Mouse (Mus musculus) gastrocnemius, adult 2 months (tissue): ENCODE results near the gene Exosc3. TPM values are rescaled to one million over a fixed set of nuclear protein-coding genes. Genes with fewer than 3 reads are reported as not detected.
"Not testable (repeated sequence)": the region's sequence is repeated elsewhere in the genome, so short reads cannot be mapped to it uniquely, and the experiment has no call there.

Source experiments
- DNase-seq: peaks from one replicate; pipeline ENCODE4 v3.0.0; 2022
- H3K27ac ChIP-seq: fragments of 200-600 bp; 2 replicates; pipeline ENCODE4 v1.8.1; 2022; ENCODE audit warnings: mild to moderate bottlenecking
- H3K4me3 ChIP-seq: fragments of 200-600 bp; 2 replicates; pipeline ENCODE4 v1.8.1; 2022; ENCODE audit warnings: mild to moderate bottlenecking, moderate library complexity
- CTCF ChIP-seq: fragments of 200-600 bp; IDR thresholded peaks from 2 replicates; pipeline ENCODE4 v1.8.1; 2022; ENCODE audit warnings: antibody characterized with exemption, mild to moderate bottlenecking, moderate library complexity
- intact Hi-C: fragments of 180-260 bp; cut with DNase I; formaldehyde crosslinking; loops from one replicate; pipeline ENCODE4 v1.15.1; 2025
- long read RNA-seq, 2 experiments: library from polyadenylated mRNA; stranded (forward); transcript quantifications; one replicate each; pipeline ENCODE4 v2.0.0; 2021
- total RNA-seq, 2 experiments: library from RNA; stranded (reverse); gene quantifications; 2 replicates each; pipeline ENCODE4 v1.2.3; 2021

Exosc3 gene
- 10 to 100 TPM; 11.2 to 16.3 TPM for total RNA-seq
- long read RNA-seq, experiment 1, transcript Exosc3-201 (4 exons, 1,077 nt), result major isoform, 16 of 16 reads
- long read RNA-seq, experiment 1, partial matches to known transcripts, result 0 of 16 reads
- long read RNA-seq, experiment 1, other reads (novel, unspliced or antisense), result 0 of 16 reads
- long read RNA-seq, experiment 2, transcript Exosc3-201 (4 exons, 1,077 nt), result major isoform, 12 of 12 reads
- long read RNA-seq, experiment 2, partial matches to known transcripts, result 0 of 12 reads
- long read RNA-seq, experiment 2, other reads (novel, unspliced or antisense), result 0 of 12 reads

DNA sequence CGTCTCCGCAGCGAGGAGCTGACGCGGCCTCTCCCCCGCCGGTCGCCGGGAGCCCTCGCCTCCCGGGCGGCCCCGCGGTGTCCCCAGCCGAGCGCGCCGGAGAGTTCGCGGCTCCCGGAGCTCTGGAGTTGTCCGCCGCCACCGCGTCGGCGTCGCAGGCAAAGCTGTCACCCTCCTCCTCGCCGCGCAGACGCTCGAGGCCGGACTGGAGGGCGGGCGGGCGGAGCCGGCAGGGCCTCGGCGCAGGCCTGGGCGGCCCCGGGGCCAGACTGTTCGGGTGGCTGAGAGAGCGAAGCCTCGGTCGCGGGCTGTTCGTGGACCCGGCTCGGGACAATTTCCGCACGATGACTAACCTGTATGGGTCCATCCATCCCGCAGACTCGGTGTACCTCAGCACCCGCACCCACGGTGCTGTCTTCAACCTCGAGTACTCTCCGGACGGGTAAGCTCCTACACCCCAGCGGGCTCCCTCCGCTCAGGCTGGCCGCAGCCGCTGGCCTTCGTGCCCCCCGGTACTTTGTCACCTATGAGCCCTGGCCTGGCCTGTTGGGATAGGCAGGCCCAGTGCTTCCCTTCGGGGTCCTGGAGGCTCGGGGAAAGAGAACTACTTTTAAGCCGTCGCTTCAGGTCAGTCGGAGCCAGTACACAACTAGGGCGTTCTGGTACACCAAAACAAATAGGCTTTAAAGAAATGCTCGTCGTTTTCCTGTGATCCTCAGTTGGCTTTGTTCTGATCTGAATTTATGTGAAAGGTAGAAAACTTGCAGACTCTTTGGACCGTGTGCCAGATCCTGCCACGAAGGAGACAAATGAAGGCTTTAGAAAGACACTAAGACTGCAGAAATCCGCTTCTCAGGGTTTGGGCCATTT lies at the start of gene Exosc3:
TSS of gene Exosc3 (minus strand) at position 447 of the 870 bp plus-strand sequence.
- TF ChIP-seq CTCF, result no peak
- DNase-seq, result no peak
- H3K4me3 ChIP-seq, result peak within 1 kb of the TSS; percentile 89
- peak within 1 kb of the TSS; percentile 96 for H3K27ac ChIP-seq
- intact Hi-C loops, result loop anchor here (1.0 kb wide), 1 partner anchor 22 kb away; no protein-coding TSS in a partner anchor

- DNase-seq, result no peak
- intact Hi-C loops, result loop anchor here (5.0 kb wide), 1 partner anchor 35 kb away; no protein-coding TSS in a partner anchor
- H3K4me3 ChIP-seq, result no peak overlapping the region
- H3K27ac ChIP-seq, result no peak overlapping the region
- no peak for TF ChIP-seq CTCF
Measured at GRCm38 (mm10) chr4:45392099-45392498, 49.6 kb upstream of the Exosc3 start.

DNA sequence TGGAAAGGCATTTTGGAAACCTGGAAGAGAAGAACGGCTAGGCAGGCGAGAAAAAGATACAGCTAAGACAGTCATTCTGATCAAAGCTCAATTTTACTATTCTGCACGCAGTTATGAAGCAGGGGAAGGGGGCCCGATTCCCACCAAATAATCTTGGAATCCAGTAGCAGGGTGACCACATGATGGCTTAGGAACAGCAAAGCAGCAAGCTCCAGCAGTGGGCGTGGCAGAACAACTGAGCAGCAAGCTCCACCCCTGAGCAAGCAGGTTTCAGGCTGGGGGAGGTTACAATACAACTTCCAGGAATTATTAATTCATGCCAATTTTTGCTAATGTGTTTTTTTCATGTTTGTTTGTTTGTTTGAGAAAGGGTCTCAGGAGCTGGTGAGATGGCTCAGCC lies 44.8 kb upstream of the Exosc3 start:
- intact Hi-C loops, DNase-seq, H3K27ac ChIP-seq, H3K4me3 ChIP-seq: not testable (repeated sequence)

DNA sequence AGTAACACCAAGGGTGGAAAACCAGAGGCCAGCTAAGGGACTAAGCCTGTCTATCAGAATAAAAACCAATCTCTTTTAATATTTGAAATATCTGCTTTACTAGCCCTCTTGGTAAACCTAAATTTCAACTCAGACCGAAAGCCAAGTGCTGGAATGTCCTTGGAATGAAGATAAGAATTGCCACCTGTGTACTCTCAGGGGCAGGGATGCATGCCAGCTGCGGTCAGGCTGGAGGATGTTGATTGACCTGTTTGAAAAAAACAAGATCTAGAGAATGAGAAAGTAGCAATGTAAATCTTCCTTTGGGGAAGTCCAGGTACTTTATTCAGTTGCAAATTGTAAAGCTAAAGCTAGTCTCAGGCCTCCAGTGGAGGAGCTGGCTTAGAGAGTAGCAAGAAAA lies 39.6 kb upstream of the Exosc3 start:
- H3K4me3 ChIP-seq, intact Hi-C loops, DNase-seq, H3K27ac ChIP-seq: not testable (repeated sequence)

DNA sequence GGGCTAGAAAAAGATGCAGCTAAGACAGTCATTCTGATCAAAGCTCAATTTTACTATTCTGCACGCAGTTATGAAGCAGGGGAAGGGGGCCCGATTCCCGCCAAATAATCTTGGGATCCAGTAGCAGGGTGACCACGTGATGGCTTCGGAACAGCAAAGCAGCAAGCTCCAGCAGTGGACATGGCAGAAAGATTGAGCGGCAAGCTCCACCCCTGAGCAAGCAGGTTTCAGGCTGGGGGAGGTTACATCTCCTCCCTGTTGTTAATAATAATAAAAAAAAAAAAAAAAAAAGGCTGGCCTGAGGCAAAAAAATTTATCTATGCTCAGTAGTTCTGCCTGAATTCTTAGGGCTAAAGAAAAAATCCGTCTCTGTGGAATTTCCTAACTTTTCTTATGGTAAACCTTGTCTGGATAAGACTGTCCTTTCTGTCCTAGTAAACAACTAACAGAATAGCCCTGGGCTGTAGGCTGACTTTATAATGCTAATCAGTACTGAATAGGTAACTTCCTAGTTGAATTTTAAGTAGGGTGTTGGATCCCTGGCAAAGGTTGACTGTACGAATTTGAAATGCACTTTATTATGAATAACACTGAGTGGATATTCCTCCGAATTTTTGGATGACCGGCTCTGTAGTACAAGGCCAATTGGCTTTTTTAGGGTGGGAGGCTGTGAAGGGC lies 38.5 kb upstream of the Exosc3 start:
- H3K27ac ChIP-seq, intact Hi-C loops, DNase-seq, H3K4me3 ChIP-seq: not testable (repeated sequence)

GRCm38 (mm10) chr4:45376573-45376972 lies 34.0 kb upstream of the Exosc3 start:
- no peak for DNase-seq
- no peak overlapping the region for H3K27ac ChIP-seq

DNA sequence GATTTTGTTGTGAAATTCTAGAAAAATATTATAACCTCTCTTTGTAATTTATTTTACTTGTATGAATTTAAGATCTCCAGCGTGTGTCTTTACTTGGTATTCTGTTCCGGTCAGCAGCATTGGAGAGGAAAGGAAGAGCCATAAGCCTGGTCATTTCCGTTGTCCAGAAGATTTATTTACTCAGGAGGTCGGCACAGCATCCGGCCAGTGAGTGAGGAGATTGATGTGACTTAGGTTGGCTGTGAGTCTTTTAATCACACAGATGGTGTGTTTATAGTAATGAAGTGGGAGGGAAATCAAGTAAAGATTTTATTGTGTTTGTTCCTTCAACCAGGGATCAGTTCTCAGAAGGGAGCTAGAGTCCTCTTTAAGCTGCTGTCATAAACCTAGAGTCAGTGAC lies 32.3 kb upstream of the Exosc3 start:
- DNase-seq, result no peak
- intact Hi-C loops, result no loop called here
- H3K27ac ChIP-seq, result no peak overlapping the region
- TF ChIP-seq CTCF, result no peak
- H3K4me3 ChIP-seq, result no peak overlapping the region

More at GRCm38 (mm10) chr4:45376573-45376972, 34.0 kb upstream of the Exosc3 start:
- intact Hi-C loops, result no loop called here
- no peak overlapping the region for H3K4me3 ChIP-seq
- TF ChIP-seq CTCF, result no peak

DNA sequence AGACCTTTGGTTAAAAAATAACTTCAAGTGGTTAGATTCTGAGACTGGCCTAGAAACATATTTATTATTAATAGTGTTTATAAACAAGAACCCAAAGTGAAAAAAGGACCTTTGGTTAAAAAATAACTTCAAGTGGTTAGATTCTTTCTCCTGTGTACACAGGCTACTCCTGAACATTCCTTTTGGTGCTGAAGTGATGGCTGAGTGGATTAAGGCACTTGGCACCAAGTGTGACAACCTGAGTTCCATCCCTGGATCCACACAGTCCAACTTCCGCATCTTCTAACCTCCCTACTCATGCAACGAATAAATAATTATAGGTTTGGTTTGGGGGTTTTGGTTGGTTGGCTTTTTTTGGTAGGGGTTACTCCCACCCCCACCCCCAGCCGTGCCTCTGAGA lies 28.7 kb upstream of the Exosc3 start:
- Histone ChIP-seq H3K4me3 (no peak overlapping the region), H3K27ac (no peak overlapping the region)
- no peak for TF ChIP-seq CTCF
- no peak for DNase-seq
- intact Hi-C loops, result no loop called here

DNA sequence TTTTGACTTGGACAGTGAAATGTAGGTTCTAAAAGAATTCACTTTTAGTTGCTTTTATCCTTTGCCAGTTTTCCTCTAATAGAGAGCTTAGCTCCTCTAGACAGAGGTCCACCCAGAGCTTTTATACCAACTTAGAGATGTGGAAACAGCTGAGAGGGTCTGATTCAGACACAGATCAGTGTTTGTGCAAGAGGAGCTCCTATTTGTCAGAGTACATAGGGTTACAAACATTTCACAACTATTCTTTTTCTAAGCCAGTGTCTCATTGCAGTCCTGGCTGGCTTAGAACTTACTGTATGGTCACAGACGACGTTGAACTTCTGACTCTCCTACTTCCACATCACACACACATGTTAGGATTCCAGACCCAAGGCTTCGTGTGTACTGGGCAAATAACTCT lies 14.1 kb upstream of the Exosc3 start:
- no peak for DNase-seq
- H3K4me3 ChIP-seq, result no peak overlapping the region
- TF ChIP-seq CTCF, result no peak
- intact Hi-C loops, result loop anchor here (5.0 kb wide), 1 partner anchor 36 kb away; no protein-coding TSS in a partner anchor
- H3K27ac ChIP-seq, result no peak overlapping the region

GRCm38 (mm10) chr4:45341669-45342249 lies 773 bp downstream of the Exosc3 start, which contains the start of gene Dcaf10:
Dcaf10 (plus strand) TSS chr4:45342101.
- Histone ChIP-seq H3K27ac (peak within 1 kb of the TSS; percentile 96), H3K4me3 (peak within 1 kb of the TSS; percentile 89)
- peak; percentile 97 for DNase-seq
- intact Hi-C loops, result loop anchor here (1.0 kb wide), 1 partner anchor 21 kb away; no protein-coding TSS in a partner anchor
- TF ChIP-seq CTCF, result peak; percentile 66

DNA sequence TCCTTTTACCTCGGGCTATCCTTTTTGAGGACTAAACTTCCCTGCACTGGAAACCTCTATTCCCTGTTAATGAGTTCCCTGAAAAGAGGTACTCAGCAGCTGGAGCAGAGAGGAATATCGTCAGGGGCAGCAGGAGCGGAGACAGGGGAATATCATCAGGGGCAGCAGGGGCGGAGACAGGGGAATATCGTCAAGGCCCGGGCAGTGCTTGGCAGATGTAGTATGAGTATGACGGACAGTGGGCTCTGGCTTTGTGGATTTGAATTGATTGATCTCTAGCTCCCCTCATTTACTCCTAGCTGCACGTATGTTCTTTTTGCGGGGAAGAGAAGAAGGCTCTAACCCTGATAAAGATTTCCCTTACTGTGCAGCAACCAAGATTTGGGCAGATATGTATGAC lies 1.3 kb downstream of the Exosc3 start:
- Histone ChIP-seq H3K4me3 (peak overlapping the region; percentile 89), H3K27ac (peak overlapping the region; percentile 96)
- intact Hi-C loops, result no loop called here
- TF ChIP-seq CTCF, result no peak
- no peak for DNase-seq

DNA sequence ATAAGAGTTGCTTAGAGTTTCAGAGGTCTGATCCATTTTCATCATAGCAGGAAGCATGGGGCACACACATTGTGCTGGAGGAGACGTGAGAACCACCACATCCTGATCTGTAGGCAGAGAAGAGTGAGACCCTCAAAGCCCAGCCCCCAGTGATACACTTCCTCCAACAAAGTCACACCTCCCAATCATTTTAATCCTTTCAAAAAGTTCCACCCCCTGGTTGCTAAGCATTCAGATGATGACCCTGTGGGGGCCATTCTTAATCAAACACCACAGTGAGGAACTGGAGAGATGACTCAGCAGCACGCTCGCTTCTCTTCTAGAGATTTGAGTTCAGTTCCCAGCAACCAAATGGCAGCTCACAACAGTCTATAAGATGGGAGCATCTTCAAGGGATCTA lies 10.1 kb downstream of the Exosc3 start:
- no peak for TF ChIP-seq CTCF
- no peak overlapping the region for H3K27ac ChIP-seq
- intact Hi-C loops, result no loop called here
- DNase-seq, result no peak
- no peak overlapping the region for H3K4me3 ChIP-seq
